Mouse (Mus musculus) limb, embryonic 11.5 days (tissue): Measurements from ENCODE around the gene Ndufs3. TPM values are rescaled to one million over a fixed set of nuclear protein-coding genes. Genes with fewer than 3 reads are reported as not detected.

Source experiments
- ATAC-seq: fragments of 200-750 bp; cut with Nextera tagmentation; 2 replicates; pipeline ENCODE4 v1.8.0; 2017; ENCODE audit warnings: low read depth; ENCODE audit not compliant: insufficient number of reproducible peaks, low FRiP score, low TSS enrichment
- DNase-seq: peaks from one replicate; pipeline ENCODE4 v3.0.0-alpha.2; 2015; ENCODE audit warnings: low spot score
- H3K27ac ChIP-seq: fragments of 300-500 bp; sonication (generic); replicated peaks from 2 replicates; pipeline ENCODE4 v1.5.1; 2014; ENCODE audit warnings: low read depth, mild to moderate bottlenecking, low read length
- H3K27me3 ChIP-seq: fragments of 300-500 bp; sonication (generic); 2 replicates; pipeline ENCODE4 v1.6.1; 2014; ENCODE audit warnings: mild to moderate bottlenecking, low read length, mixed read lengths; ENCODE audit not compliant: control insufficient read depth, insufficient read depth
- H3K36me3 ChIP-seq: fragments of 300-500 bp; sonication (generic); 2 replicates; pipeline ENCODE4 v1.6.1; 2014; ENCODE audit warnings: mild to moderate bottlenecking, low read length, moderate library complexity, mixed read lengths; ENCODE audit not compliant: control insufficient read depth, insufficient read depth
- H3K4me1 ChIP-seq: fragments of 300-500 bp; sonication (generic); 2 replicates; pipeline ENCODE4 v1.6.1; 2014; ENCODE audit warnings: low read length, mixed read lengths; ENCODE audit not compliant: control insufficient read depth, insufficient read depth
- H3K4me2 ChIP-seq: fragments of 300-500 bp; sonication (generic); 2 replicates; pipeline ENCODE4 v1.6.1; 2014; ENCODE audit warnings: low read depth, mild to moderate bottlenecking, moderate library complexity; ENCODE audit not compliant: severe bottlenecking
- H3K4me3 ChIP-seq: fragments of 300-500 bp; sonication (generic); 2 replicates; pipeline ENCODE4 v1.5.1; 2014; ENCODE audit warnings: low read depth, low read length
- H3K9ac ChIP-seq: fragments of 300-500 bp; sonication (generic); 2 replicates; pipeline ENCODE4 v1.6.1; 2014; ENCODE audit warnings: mild to moderate bottlenecking, low read length
- H3K9me3 ChIP-seq: fragments of 300-500 bp; sonication (generic); 2 replicates; pipeline ENCODE4 v1.6.1; 2016; ENCODE audit warnings: low read length; ENCODE audit not compliant: control insufficient read depth
- WGBS: fragments of 180-500 bp; shearing (Covaris S2); extraction: QIAGEN DNeasy Blood & Tissue Kit; methylation state at CpG from one replicate; pipeline ENCODE4 v1.1.7; 2014; 5-methylcytosine and 5-hydroxymethylcytosine counted together
- polyA plus RNA-seq: library from polyadenylated mRNA; unstranded; fragments of >200 nt; fragmentation: Nextera tagmentation; extraction: Ambion mirVana; gene quantifications from 2 replicates; pipeline ENCODE4 v1.2.1, GENCODE M21; 2014

The Ndufs3 gene
- polyA plus RNA-seq, 1 experiment from 2014 or later, result 229 TPM

DNA sequence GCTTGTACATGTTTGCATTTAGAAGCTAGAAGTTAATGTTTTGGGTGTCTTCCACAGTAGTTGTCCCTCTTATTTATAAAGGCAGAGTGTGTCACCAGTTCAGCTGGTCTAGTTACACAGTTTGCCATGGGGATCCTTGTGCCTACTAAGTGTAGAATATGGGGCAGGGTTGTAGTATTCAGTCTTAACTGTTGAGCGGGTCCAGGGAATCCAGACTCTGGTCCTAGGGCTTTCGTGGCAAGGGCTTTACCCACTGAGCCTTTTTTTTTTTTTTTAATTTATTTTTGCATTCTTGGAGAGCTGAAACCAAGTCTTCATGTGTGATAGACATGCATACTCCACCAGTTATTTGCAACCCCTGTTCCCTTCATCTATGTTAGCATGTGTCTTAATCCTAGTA is 43.1 kb downstream of the Ndufs3 start:
- Histone ChIP-seq H3K9me3 (no peaks in the 10 kb centered on the region), H3K4me1 (no peaks in the 10 kb centered on the region), H3K4me2 (no peak overlapping the region), H3K36me3 (no peaks in the 10 kb centered on the region; the same call in 1 of the 2 replicates), H3K27ac (no peak overlapping the region), H3K4me3 (no peak overlapping the region), H3K9ac (no peak overlapping the region), H3K27me3 (no peaks in the 10 kb centered on the region)
- WGBS, result 98% methylated on average over 2 of the region's 2 CpGs
- DNase-seq (no peak), ATAC-seq (no peak)

DNA sequence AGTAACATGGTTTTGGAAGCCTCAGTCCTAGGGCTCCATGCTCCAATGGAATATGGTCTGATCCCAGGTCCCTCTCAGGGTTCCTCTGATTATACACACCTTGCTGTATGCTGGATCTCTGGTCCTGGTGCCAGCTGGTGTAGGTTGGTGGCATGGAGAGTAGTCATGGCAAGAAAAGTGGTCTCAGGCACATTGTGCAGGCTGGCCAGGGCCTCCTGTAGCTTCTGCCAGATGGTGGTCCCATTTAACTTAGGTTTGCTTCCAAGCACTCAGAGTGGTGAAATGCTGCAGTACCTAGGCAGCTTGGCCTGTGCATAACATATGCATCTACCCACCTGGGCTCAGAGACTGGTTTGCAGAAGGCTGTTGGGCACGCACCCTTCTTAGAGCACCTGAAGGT is 54.2 kb downstream of the Ndufs3 start:
- Histone ChIP-seq H3K27me3 (no peaks in the 10 kb centered on the region), H3K4me2 (no peak overlapping the region), H3K4me3 (no peak overlapping the region), H3K9me3 (no peaks in the 10 kb centered on the region), H3K4me1 (no peaks in the 10 kb centered on the region), H3K9ac (no peak overlapping the region), H3K27ac (no peak overlapping the region), H3K36me3 (peaks cover 10% of the 10 kb centered on the region; the same call in 1 of the 2 replicates)
- 97% methylated on average over 1 of the region's 1 CpGs for WGBS
- no peak for DNase-seq
- no peak for ATAC-seq

DNA sequence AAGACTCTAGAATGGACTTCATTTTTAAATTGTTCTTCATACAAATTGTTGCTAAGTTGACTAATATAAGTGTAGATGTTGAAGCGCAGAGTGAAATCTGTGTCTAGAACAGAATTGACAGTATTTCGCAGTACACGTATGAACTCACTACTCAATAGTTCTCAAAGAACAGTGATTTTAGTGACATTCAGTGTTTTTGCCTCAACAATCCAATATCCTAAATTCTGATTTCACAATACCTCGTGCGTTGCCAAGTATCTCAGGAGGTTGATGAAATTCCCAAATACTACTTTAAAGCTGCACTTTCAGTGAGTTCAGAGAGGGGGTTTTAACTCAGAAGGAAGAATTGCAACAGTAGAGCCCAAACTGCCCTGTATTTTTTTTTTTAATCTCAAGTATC is 56.3 kb downstream of the Ndufs3 start:
- H3K4me3 ChIP-seq, result peak overlapping the region; percentile 86
- H3K9me3 ChIP-seq, result no peaks in the 10 kb centered on the region
- no peak overlapping the region for H3K27ac ChIP-seq
- no peaks in the 10 kb centered on the region for H3K27me3 ChIP-seq
- 92% methylated on average over 5 of the region's 5 CpGs for WGBS
- ATAC-seq (no peak), DNase-seq (no peak)
- peaks cover 6% of the 10 kb centered on the region; the same call in 1 of the 2 replicates for H3K36me3 ChIP-seq
- H3K4me2 ChIP-seq, result peak overlapping the region; percentile 57
- H3K4me1 ChIP-seq, result no peaks in the 10 kb centered on the region
- H3K9ac ChIP-seq, result no peak overlapping the region

DNA sequence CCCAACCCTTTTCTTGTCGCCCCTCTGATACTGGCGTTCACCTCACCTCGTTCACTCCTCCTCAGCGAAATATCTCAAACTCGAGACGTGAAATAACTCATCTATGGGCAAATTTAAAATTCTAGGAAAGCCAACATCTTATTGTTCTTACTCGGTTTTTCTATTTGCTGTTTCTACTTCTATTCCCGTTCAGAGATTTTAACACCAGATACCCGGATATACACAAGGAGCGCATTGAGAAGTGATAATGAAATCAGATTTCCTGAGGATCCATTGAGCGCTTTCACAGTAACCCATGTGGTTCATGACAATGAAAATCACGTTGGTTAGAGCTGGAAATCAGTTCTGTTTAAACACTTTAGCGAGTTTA is 57.0 kb downstream of the Ndufs3 start:
- peak overlapping the region; percentile 81 for H3K9ac ChIP-seq
- H3K4me3 ChIP-seq, result peak overlapping the region; percentile 86
- peaks cover 2% of the 10 kb centered on the region; the same call in 1 of the 2 replicates for H3K36me3 ChIP-seq
- no peaks in the 10 kb centered on the region for H3K27me3 ChIP-seq
- no peak for ATAC-seq
- no peaks in the 10 kb centered on the region for H3K9me3 ChIP-seq
- 2% methylated on average over 13 of the region's 13 CpGs for WGBS
- no peak for DNase-seq
- H3K4me1 ChIP-seq, result no peaks in the 10 kb centered on the region
- no peak overlapping the region; the same call in 1 of the 2 replicates for H3K27ac ChIP-seq
- H3K4me2 ChIP-seq, result peak overlapping the region; percentile 57

DNA sequence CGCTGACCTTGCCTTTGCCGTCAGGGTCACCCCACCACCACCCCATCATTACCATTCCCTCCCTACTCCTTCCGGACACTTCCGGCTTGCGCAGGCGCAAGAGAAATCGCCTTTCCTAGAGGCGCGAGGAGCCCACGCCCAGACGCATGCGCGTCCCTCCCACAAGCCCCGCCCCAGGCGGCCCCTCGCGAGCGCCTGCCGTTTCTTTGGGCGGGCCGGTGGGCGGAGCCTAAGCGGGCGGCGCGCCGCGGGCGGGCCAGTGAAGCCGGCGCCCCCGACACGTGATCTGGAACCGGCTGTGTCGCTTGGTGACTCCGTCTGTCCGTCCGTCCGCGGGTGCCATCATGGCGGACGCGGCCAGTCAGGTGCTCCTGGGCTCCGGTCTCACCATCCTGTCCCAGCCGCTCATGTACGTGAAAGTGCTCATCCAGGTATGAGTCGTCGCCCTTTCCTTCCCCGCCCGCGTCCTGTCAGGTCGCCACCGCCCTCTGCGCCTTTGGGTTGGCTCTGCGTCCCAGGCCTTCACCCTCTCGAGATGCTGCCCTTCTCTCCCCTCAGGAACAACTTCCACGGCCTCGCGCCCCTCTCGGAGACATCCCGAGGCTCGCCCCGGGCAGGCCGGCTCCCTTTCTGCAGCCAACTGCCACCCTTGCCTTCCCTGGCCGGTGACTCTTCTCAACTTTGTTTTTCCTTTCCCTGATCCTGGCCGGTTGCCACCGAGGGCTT is 57.5 kb downstream of the Ndufs3 start, which contains the start of gene Mtch2:
Mtch2 (plus strand) TSS at position 201 of the 726 bp plus-strand sequence.
- DNase-seq (peak; percentile 97), ATAC-seq (peak; percentile 96)
- Histone ChIP-seq H3K9me3 (no peaks in the 10 kb centered on the region), H3K27ac (peak within 1 kb of the TSS; percentile 36; the same call in 1 of the 2 replicates), H3K4me2 (peak within 1 kb of the TSS; percentile 57), H3K9ac (peak within 1 kb of the TSS; percentile 81), H3K4me3 (peak within 1 kb of the TSS; percentile 86), H3K4me1 (no peaks in the 10 kb centered on the region), H3K27me3 (no peaks in the 10 kb centered on the region), H3K36me3 (peaks cover 2% of the 10 kb centered on the region; the same call in 1 of the 2 replicates)
- under 1% methylated on average over 61 of the region's 67 CpGs for WGBS

DNA sequence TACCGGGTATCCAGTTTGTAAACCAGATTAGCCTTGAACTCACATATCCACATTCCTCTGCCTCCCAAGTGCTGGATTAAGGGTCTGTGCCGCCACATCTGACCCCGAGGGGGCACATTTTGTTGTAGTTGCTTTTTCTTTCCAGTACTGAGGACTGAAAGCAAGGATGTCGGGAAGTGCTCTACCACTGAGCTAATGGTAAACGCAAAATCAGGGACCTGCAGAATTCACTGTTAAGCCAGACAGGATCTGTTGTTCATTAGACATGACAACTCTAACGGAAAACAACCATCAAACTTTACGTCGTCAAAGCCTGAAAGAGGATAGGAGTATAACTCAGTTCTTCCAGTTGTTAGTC is 58.1 kb downstream of the Ndufs3 start:
- Histone ChIP-seq H3K27ac (0 out of 2 replicates have a peak overlapping the region, but pooled peaks have one; percentile 36), H3K27me3 (no peaks in the 10 kb centered on the region), H3K4me2 (peak overlapping the region; percentile 56), H3K9ac (peak overlapping the region; percentile 47; the same call in 1 of the 2 replicates), H3K9me3 (no peaks in the 10 kb centered on the region), H3K36me3 (peaks cover 2% of the 10 kb centered on the region; the same call in 1 of the 2 replicates), H3K4me1 (no peaks in the 10 kb centered on the region), H3K4me3 (peak overlapping the region; percentile 86)
- DNase-seq (no peak), ATAC-seq (peak; percentile 63)
- WGBS, result 4% methylated on average over 8 of the region's 8 CpGs

DNA sequence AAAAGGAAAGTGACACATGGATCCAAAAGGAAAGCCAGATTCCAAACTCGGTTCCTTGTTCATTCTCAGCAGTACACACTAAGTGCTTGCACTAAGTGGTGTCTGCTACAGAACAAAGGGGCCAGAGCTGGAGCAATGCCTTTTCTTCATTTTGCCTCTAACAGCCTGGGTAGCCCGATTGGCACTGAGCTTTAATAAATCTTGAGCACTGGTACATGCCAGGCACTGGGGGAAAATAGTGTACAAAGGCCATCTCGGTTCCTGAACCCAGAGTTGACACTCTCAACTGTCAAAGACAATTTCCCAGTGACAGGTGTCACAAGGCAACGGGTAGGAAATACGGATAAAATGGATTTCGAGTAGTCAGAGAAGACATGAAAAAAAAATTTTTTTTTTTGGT is 58.5 kb downstream of the Ndufs3 start:
- WGBS, result 49% methylated on average over 6 of the region's 6 CpGs
- ATAC-seq (no peak), DNase-seq (no peak)
- no peaks in the 10 kb centered on the region for H3K9me3 ChIP-seq
- no peak overlapping the region for H3K9ac ChIP-seq
- H3K4me2 ChIP-seq, result peak overlapping the region; percentile 56
- no peak overlapping the region for H3K4me3 ChIP-seq
- peaks cover 2% of the 10 kb centered on the region; the same call in 1 of the 2 replicates for H3K36me3 ChIP-seq
- H3K27me3 ChIP-seq, result no peaks in the 10 kb centered on the region
- H3K27ac ChIP-seq, result no peak overlapping the region
- no peaks in the 10 kb centered on the region for H3K4me1 ChIP-seq

DNA sequence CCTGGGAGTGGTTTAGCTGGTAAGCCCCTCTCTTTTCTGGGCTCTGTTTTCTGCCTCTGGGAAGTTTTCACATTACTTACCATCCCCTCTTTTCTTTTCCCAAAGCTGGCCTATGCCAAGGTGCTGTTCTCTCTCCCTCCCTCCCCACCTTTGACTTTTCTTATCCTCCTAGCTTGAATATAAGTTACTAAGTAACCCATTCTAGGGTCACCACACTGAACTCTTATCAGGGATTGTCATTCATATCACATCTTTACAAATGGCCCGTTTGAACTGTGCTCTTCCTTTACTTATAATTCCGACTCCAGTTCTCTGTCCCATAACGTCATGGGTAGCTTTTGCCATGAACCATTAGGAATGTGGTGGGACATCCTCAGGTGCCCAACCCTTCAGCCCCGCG is 59.4 kb downstream of the Ndufs3 start:
- Histone ChIP-seq H3K4me3 (no peak overlapping the region), H3K9ac (no peak overlapping the region), H3K4me2 (no peak overlapping the region), H3K36me3 (no peaks in the 10 kb centered on the region), H3K9me3 (no peaks in the 10 kb centered on the region), H3K4me1 (no peaks in the 10 kb centered on the region), H3K27me3 (no peaks in the 10 kb centered on the region), H3K27ac (no peak overlapping the region)
- DNase-seq (no peak), ATAC-seq (no peak)
- 87% methylated on average over 5 of the region's 5 CpGs for WGBS
